Mouse (Mus musculus) monocyte, adult 2 months (primary cell): ENCODE measurements around the gene Pld4.

Experiments used
- DNase-seq, 2 experiments: peaks; one replicate each; pipeline ENCODE4 v3.0.0; 2022; ENCODE audit warnings: low spot score in 2 of 2, low read depth in 1 of 2

Gene Pld4

GRCm38 (mm10) chr12:112737761-112738160 lies 22.7 kb upstream of the Pld4 start:
- DNase-seq: no peak

DNA sequence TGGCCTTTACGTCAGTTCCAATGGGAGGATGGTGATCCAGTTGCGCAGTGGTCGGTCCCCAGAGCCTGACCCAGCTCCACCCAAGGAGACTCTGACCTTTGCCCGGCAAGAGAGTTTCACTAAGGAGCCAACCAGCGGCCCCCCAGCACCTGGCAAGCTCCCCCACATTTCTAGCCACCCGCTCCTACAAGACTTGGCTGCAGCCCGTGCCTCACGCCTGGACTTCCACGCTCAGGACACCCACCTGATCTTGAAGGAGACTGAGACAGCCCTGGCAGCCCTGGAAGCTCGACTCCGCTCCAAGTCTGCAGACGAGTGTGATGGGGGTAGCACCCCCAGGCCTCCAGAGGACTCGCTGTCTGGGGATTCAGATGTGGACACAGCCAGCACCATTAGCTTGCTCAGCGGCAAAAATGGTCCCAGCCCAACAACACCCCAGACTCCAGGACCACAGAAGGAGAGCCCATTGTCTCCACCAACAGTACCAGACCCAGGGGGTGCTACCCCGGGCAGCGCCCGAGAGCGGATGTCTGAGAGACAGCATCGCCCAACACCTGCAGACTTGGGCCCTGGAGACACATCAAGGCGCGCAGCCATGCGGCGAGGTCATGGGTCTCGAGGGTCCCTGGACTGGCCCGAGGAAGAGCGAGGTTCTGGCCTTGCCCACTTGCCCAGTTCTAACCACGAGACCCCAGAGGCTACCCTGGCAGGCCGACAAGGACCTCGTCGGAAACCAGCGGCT lies 22.0 kb upstream of the Pld4 start:
- DNase-seq: no peak

GRCm38 (mm10) chr12:112739023-112739568 lies 21.4 kb upstream of the Pld4 start:
- DNase-seq: no peak

- DNase-seq: no peak
Observed at GRCm38 (mm10) chr12:112742768-112743167, 17.7 kb upstream of the Pld4 start.

DNA sequence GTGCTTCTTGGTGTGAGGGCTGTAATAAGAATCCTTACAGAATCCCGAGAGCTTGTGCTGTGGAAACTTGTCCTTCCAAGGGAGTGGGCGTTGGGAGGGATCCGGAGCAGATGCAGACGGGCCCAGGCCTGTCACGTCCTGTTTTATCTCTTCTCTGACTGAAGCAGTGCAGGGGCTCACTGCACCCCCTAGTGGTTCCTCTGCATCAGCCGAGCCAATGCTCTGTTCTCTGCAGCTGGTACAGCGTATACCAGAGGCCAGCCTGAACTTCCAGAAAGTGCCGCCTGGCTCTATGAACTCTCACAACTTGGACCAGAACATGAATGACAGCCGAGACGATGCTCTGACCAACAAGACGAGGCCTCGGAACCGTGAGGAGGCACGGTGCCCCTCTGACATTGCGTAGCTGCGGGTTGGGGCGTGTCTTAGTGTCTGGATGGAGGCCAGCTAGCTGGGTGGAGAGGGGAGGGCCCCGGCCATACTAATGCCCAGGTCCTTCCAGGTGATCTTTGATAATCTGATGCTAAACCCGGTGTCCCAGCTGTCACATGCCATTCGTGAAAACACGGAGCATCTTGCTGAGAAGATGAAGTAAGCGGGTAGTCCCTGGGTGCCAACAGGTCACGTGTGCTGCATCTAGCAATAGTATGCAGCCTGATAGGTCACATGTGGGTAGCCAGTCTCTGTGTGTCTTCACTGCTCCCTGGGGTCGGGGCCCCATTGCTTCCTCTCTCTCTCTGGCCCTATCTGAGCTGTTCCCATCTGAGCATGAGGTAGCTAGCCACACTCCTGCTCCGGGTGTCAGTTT lies 17.1 kb upstream of the Pld4 start:
- DNase-seq: peak; percentile 46 to 64

GRCm38 (mm10) chr12:112744211-112744610 lies 16.2 kb upstream of the Pld4 start:
- no peak for DNase-seq

DNA sequence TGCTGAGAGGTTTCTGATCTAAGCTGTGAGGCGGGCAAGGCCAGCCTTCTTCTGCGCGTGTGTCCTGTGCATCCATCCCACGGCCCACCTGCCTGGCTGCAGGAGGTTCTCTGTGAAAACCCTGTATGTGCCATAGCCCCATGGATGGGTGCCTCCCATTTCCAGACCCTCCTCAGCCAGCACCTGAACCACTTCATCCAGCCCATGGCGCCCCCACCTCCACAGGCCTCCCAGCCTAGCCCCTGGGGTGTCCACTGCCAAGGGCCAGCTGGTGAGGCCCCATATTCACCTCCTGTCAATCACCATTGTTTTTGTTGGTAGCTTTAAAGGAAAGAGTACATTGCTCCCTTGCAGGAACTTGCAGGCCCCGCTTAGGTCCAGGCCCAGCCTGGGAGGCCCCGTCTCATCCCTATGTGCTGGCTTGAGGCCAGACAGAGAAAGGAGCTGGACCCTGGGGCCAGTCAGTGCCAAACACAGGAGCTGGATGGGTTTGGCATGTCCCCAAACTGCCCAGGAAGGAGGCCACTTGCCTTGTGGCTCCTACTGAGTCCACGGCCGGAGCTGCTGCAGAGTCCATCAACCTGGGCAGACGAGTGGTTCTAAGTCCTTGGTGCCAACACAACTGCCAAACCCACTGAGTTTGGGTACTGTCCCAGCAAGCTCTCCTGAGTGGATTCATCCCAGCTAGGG lies 15.4 kb upstream of the Pld4 start:
- DNase-seq: no peak

DNA sequence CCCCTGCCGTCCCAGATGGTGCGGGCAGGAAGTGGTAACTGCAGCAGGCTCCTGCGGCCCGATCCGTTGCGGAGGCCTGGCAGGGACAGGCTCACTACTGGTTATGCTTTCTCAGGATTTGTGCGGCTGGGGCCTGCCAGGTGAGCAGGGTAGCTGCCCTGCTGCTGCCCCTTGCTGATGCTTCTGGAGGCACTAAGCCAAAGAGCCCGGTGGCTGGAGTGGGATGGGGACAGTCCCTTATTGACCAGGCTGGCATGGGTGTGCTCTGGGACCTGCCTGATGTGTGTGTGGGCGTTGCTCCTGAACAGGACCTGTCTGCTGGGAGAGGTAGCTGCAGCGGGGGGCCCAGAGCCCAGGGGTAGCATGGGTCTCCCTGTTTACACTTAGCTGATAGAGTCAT lies 14.7 kb upstream of the Pld4 start:
- DNase-seq: no peak

DNA sequence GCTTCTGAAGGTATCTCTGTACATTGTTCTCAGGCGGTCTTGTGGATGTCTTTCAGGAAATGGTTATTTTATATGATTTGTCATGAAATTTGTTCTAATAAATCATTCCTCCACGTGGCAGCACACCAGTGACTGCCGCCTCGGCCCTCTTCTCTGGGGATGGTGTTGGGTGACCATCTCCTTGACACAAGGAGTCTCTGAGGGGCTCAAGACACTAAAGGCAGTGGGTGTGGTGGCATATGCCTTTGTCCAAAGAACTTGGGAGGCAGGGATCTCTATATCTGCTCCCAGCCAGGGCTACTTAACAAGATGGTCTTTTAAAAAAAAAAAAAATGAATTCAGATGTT lies 14.0 kb upstream of the Pld4 start:
- no peak for DNase-seq

- DNase-seq: no peak
Observed at GRCm38 (mm10) chr12:112746808-112747605, 13.4 kb upstream of the Pld4 start.

- DNase-seq: no peak
Observed at GRCm38 (mm10) chr12:112747606-112747970, 12.9 kb upstream of the Pld4 start.

GRCm38 (mm10) chr12:112750976-112751375 lies 9.5 kb upstream of the Pld4 start:
- no peak for DNase-seq

GRCm38 (mm10) chr12:112752399-112752798 lies 8.1 kb upstream of the Pld4 start:
- no peak for DNase-seq

GRCm38 (mm10) chr12:112755900-112756299 lies 4.6 kb upstream of the Pld4 start:
- no peak for DNase-seq

DNA sequence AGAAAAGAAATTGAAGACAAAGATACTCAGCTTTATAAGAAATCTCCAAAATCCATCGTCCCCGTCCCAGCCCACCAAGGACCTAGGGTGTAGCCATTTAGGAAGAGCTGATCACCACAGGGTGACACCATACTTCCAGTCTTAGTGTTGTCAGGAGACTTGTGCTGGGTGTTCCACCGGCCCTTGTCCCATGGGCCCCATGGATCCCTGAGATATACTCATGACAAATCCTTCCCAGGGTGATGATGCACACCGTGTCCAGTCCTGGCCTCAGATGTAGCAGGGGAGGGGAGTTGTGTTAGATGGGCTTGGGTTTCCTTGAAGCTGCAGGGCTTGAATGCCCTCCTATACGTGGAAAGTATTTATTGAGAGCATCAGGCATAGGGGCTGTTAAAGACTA lies 2.6 kb upstream of the Pld4 start:
- no peak for DNase-seq

DNA sequence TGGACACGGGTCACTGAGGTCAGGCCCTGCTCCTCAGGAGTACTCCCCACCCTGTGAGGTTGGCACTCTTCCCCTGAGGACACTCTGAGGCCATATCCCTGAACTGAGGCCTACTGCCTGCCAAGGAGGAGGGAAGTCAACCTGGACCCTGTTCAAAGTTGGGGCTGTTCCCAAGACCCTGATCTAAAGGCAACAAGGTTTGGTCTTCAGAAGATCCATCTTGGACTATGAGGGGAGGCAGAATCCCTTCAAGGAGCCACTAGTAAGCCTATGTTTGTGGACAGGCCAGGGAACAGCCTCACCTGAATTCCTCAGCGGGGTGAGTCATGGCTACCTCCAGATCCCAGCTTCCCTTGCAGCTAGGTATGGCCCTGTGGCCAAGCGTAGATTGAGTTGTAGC lies 984 bp upstream of the Pld4 start:
- DNase-seq: peak in 1 of 2 experiments; percentile 1

DNA sequence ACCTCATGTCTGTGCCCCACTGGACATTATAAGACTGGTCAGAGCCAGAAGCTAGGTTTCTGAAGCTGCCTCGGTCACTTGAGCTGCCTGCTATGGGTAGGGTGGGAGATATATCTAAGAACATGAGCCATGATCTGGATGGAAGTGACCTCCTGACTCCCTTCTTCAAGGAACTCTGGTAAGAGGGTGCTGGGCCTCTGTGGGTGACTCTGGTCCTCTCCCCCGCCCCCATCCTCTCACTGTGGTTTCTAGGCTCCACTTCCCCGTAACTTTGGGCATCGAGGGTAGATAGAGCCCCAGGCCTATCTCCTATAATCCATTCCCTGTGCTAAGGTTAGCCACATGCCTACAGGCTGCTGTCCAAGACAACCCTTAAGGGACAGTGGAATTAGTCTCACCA lies 956 bp downstream of the Pld4 start:
- DNase-seq: peak in 1 of 2 experiments; percentile 1

DNA sequence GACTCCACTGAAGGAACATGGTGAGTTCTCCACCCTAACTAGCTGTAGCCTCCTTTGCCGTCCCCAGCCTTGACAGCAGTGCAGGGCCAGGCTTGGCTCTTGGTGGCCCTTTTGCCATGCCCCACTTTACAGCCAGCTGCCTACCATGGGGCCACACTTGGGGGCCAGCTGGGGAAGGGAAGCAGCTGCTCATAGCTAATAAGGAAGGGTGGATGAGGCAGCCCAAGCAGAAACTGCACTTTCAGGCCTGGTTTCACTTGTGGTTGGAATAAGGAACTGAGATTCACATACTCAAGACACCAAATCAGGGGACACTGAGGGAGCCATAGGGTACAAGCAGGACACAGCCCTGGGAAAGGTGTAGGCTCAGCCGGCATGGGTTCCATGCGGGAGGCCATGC lies 1.6 kb downstream of the Pld4 start:
- peak; percentile 65 to 71 for DNase-seq

DNA sequence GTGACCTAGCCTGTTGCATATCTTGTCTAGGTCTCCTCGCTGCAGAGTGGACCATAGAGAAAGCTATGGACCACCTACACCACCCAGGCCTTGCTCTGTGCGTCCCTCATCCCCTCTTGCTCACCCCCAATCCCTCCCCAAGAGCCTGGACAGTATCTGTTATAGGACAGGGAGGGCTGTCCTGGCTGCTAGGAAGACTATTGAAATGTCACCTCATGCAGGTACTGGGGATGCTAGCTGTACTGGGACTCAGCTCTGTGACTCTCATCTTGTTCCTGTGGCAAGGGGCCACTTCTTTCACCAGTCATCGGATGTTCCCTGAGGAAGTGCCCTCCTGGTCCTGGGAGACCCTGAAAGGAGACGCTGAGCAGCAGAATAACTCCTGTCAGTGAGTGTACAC lies 2.7 kb downstream of the Pld4 start:
- DNase-seq: no peak

GRCm38 (mm10) chr12:112764141-112764540 lies 3.7 kb downstream of the Pld4 start:
- peak in 1 of 2 experiments; percentile 0 for DNase-seq

- peak in 1 of 2 experiments; percentile 1 for DNase-seq
Observed at GRCm38 (mm10) chr12:112764991-112765390, 4.5 kb downstream of the Pld4 start.
